Mouse (Mus musculus) embryonic fibroblast, embryonic 13.5 days (primary cell): ENCODE measurements at regions not wholly inside any gene's neighbourhood (a gene's known extent, or its start where the extent isn't known, plus 50 kb on each side); places are given as distances from the start of the nearest gene placed in this dataset.

Experiments used
- CTCF ChIP-seq: IDR thresholded peaks from 2 replicates; pipeline ENCODE4 v1.5.1; 2011; ENCODE audit warnings: mild to moderate bottlenecking, control low read depth, low read length, moderate library complexity, borderline replicate concordance; ENCODE audit not compliant: insufficient read depth
- POLR2A ChIP-seq: IDR thresholded peaks from 2 replicates; pipeline ENCODE4 v1.6.1; 2011; ENCODE audit warnings: low read depth, mild to moderate bottlenecking, control low read depth, low read length, moderate library complexity

DNA sequence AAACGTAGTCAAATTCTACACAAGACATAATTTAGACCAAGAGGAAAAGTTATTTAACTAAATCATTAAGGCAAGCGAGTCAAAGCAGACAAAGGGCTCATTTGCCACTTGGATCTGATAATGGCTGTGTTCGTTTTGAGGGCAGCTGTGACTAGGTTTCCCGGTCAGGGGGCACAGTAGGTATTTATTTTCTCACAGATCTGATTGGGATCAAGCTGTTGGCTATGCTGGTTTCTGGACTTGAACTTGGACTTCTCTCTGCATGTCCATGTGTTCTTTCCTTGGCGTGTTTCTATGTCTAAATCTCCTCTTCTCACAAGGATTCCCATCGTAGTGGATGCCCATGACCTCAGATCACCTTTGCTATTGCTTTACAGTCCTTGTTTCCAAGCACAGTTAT, 590.8 kb downstream of the Ptprc start:
- no peak for TF ChIP-seq CTCF
- no peak for TF ChIP-seq POLR2A
